Mouse (Mus musculus): ENCODE results near the gene C2cd3.

- TF ChIP-seq CTCF (IDR thresholded peaks at IDR 0.05) (no peak), POLR2A (IDR thresholded peaks at IDR 0.05; ENCODE audit: insufficient read depth, low read depth, low read length) (peak; percentile 47; the same call in 1 of the 2 replicates), EP300 (IDR thresholded peaks at IDR 0.05; ENCODE audit: insufficient read depth, low read depth, low read length) (no peak)
Observed at GRCm38 (mm10) chr7:100502374-100502922, 130.4 kb downstream of the C2cd3 start.
